Mouse (Mus musculus): ENCODE measurements at regions not wholly inside any gene's neighbourhood (a gene's known extent, or its start where the extent isn't known, plus 50 kb on each side); places are given as distances from the start of the nearest gene placed in this dataset.
A peak's percentile ranks its signal among the peaks of the same experiment; 100 is the strongest.
"Not testable (repeated sequence)": the region's sequence is repeated elsewhere in the genome, so short reads cannot be mapped to it uniquely, and the experiment has no call there.

GRCm38 (mm10) chr10:96289005-96289404, 152.6 kb downstream of the Gm5426 start:
- H3K4me2 ChIP-seq; H3K9ac ChIP-seq; H3K27ac ChIP-seq (replicated peaks); ATAC-seq (ENCODE audit: low FRiP score, low read depth); H3K36me3 ChIP-seq; H3K4me1 ChIP-seq (replicated peaks); H3K27me3 ChIP-seq; H3K4me3 ChIP-seq; H3K9me3 ChIP-seq: not testable (repeated sequence)

- no peaks in the 10 kb centered on the region for H3K4me1 ChIP-seq (replicated peaks)
- H3K4me3 ChIP-seq, result no peak overlapping the region
- H3K27ac ChIP-seq (replicated peaks), result no peak overlapping the region
- H3K27me3 ChIP-seq, result no peaks in the 10 kb centered on the region
- H3K36me3 ChIP-seq, result no peaks in the 10 kb centered on the region
- no peaks in the 10 kb centered on the region for H3K9me3 ChIP-seq
- H3K4me2 ChIP-seq, result no peak overlapping the region
- WGBS, result 48% methylated on average over 7 of the region's 7 CpGs
- no peak overlapping the region for H3K9ac ChIP-seq
- no peak for ATAC-seq (ENCODE audit: low FRiP score, low read depth)
Observed at GRCm38 (mm10) chr10:96293622-96294021, 157.2 kb downstream of the Gm5426 start.

GRCm38 (mm10) chr10:96294666-96295065, 158.3 kb downstream of the Gm5426 start:
- H3K27me3 ChIP-seq, result no peaks in the 10 kb centered on the region
- ATAC-seq (ENCODE audit: low FRiP score, low read depth), result no peak
- H3K27ac ChIP-seq (replicated peaks), result no peak overlapping the region
- H3K9me3 ChIP-seq, result no peaks in the 10 kb centered on the region
- no peaks in the 10 kb centered on the region for H3K36me3 ChIP-seq
- 76% methylated on average over 2 of the region's 2 CpGs for WGBS
- H3K4me2 ChIP-seq, result no peak overlapping the region
- H3K4me1 ChIP-seq (replicated peaks), result no peaks in the 10 kb centered on the region
- no peak overlapping the region for H3K4me3 ChIP-seq
- no peak overlapping the region for H3K9ac ChIP-seq

GRCm38 (mm10) chr10:96297658-96298057, 161.3 kb downstream of the Gm5426 start:
- 89% methylated on average over 4 of the region's 4 CpGs for WGBS
- no peak for ATAC-seq (ENCODE audit: low FRiP score, low read depth)
- Histone ChIP-seq H3K36me3 (no peaks in the 10 kb centered on the region), H3K4me3 (no peak overlapping the region), H3K27me3 (no peaks in the 10 kb centered on the region), H3K9me3 (no peaks in the 10 kb centered on the region), H3K4me1 (replicated peaks) (no peaks in the 10 kb centered on the region), H3K9ac (no peak overlapping the region), H3K27ac (replicated peaks) (no peak overlapping the region), H3K4me2 (no peak overlapping the region)

- no peak for ATAC-seq (ENCODE audit: low FRiP score, low read depth)
- WGBS, result 75% methylated on average over 5 of the region's 5 CpGs
- Histone ChIP-seq H3K27me3 (no peaks in the 10 kb centered on the region), H3K9ac (no peak overlapping the region), H3K36me3 (no peaks in the 10 kb centered on the region), H3K27ac (replicated peaks) (no peak overlapping the region), H3K4me3 (no peak overlapping the region), H3K9me3 (no peaks in the 10 kb centered on the region), H3K4me2 (no peak overlapping the region), H3K4me1 (replicated peaks) (no peaks in the 10 kb centered on the region)
Observed at GRCm38 (mm10) chr10:96298566-96298965, 162.2 kb downstream of the Gm5426 start.

GRCm38 (mm10) chr10:96305701-96306100, 169.3 kb downstream of the Gm5426 start:
- Histone ChIP-seq H3K9me3 (no peaks in the 10 kb centered on the region), H3K4me1 (replicated peaks) (peaks cover 7% of the 10 kb centered on the region), H3K27me3 (no peaks in the 10 kb centered on the region), H3K4me3 (no peak overlapping the region), H3K27ac (replicated peaks) (no peak overlapping the region), H3K9ac (no peak overlapping the region), H3K4me2 (no peak overlapping the region), H3K36me3 (no peaks in the 10 kb centered on the region)
- WGBS, result 84% methylated on average over 7 of the region's 7 CpGs
- ATAC-seq (ENCODE audit: low FRiP score, low read depth), result no peak

GRCm38 (mm10) chr10:96308713-96309445, 172.5 kb downstream of the Gm5426 start:
- Histone ChIP-seq H3K4me2 (0 out of 2 replicates have a peak overlapping the region, but pooled peaks have one; percentile 11), H3K36me3 (no peaks in the 10 kb centered on the region), H3K9me3 (no peaks in the 10 kb centered on the region), H3K4me3 (no peak overlapping the region), H3K4me1 (replicated peaks) (peaks cover 11% of the 10 kb centered on the region), H3K27me3 (no peaks in the 10 kb centered on the region), H3K27ac (replicated peaks) (peak overlapping the region; percentile 42; the same call in 1 of the 2 replicates), H3K9ac (no peak overlapping the region)
- 10% methylated on average over 7 of the region's 7 CpGs for WGBS
- ATAC-seq (ENCODE audit: low FRiP score, low read depth), result peak; percentile 86

GRCm38 (mm10) chr10:96309766-96310165, 173.4 kb downstream of the Gm5426 start:
- Histone ChIP-seq H3K4me1 (replicated peaks) (peaks cover 11% of the 10 kb centered on the region), H3K4me2 (no peak overlapping the region), H3K27ac (replicated peaks) (no peak overlapping the region), H3K9me3 (no peaks in the 10 kb centered on the region), H3K4me3 (no peak overlapping the region), H3K9ac (no peak overlapping the region), H3K36me3 (no peaks in the 10 kb centered on the region), H3K27me3 (no peaks in the 10 kb centered on the region)
- 61% methylated on average over 4 of the region's 4 CpGs for WGBS
- no peak for ATAC-seq (ENCODE audit: low FRiP score, low read depth)

- WGBS, result 97% methylated on average over 1 of the region's 1 CpGs
- Histone ChIP-seq H3K4me3 (no peak overlapping the region), H3K9ac (no peak overlapping the region), H3K36me3 (no peaks in the 10 kb centered on the region), H3K9me3 (no peaks in the 10 kb centered on the region), H3K4me2 (no peak overlapping the region), H3K4me1 (replicated peaks) (no peaks in the 10 kb centered on the region), H3K27ac (replicated peaks) (no peak overlapping the region), H3K27me3 (no peaks in the 10 kb centered on the region)
- ATAC-seq (ENCODE audit: low FRiP score, low read depth), result no peak
Observed at GRCm38 (mm10) chr10:96325297-96325696, 188.9 kb downstream of the Gm5426 start.

GRCm38 (mm10) chr10:96330639-96331487, 194.5 kb downstream of the Gm5426 start:
- Histone ChIP-seq H3K4me3 (no peak overlapping the region), H3K4me2 (no peak overlapping the region)

GRCm38 (mm10) chr10:96332731-96333201, 196.4 kb downstream of the Gm5426 start:
- Histone ChIP-seq H3K27ac (replicated peaks) (no peak overlapping the region; the same call in 1 of the 2 replicates), H3K4me1 (replicated peaks) (no peaks in the 10 kb centered on the region), H3K27me3 (no peaks in the 10 kb centered on the region), H3K9me3 (no peaks in the 10 kb centered on the region), H3K4me2 (no peak overlapping the region), H3K9ac (no peak overlapping the region), H3K4me3 (no peak overlapping the region), H3K36me3 (no peaks in the 10 kb centered on the region)
- ATAC-seq (ENCODE audit: low FRiP score, low read depth), result no peak; the same call in 1 of the 2 replicates
- WGBS, result 49% methylated on average over 10 of the region's 10 CpGs

More at GRCm38 (mm10) chr10:96330639-96331487, 194.5 kb downstream of the Gm5426 start:
- H3K4me1 ChIP-seq (replicated peaks), result no peaks in the 10 kb centered on the region
- H3K9me3 ChIP-seq, result no peaks in the 10 kb centered on the region
- no peaks in the 10 kb centered on the region for H3K27me3 ChIP-seq
- H3K9ac ChIP-seq, result no peak overlapping the region
- H3K36me3 ChIP-seq, result no peaks in the 10 kb centered on the region
- H3K27ac ChIP-seq (replicated peaks), result no peak overlapping the region
- no peak for ATAC-seq (ENCODE audit: low FRiP score, low read depth)
- WGBS, result 27% methylated on average over 6 of the region's 6 CpGs

GRCm38 (mm10) chr10:96333224-96333623, 196.8 kb downstream of the Gm5426 start:
- no peaks in the 10 kb centered on the region for H3K27me3 ChIP-seq
- no peaks in the 10 kb centered on the region for H3K4me1 ChIP-seq (replicated peaks)
- no peaks in the 10 kb centered on the region for H3K9me3 ChIP-seq
- WGBS, result 81% methylated on average over 6 of the region's 6 CpGs
- no peak overlapping the region for H3K27ac ChIP-seq (replicated peaks)
- no peaks in the 10 kb centered on the region for H3K36me3 ChIP-seq
- H3K4me2 ChIP-seq, result no peak overlapping the region
- no peak for ATAC-seq (ENCODE audit: low FRiP score, low read depth)
- H3K9ac ChIP-seq, result no peak overlapping the region
- H3K4me3 ChIP-seq, result no peak overlapping the region

Data from hindbrain, embryonic 15.5 days (tissue).